Mouse (Mus musculus) kidney, adult 2 months (tissue): ENCODE measurements around the gene Rcn3.

Source experiments
- CTCF ChIP-seq: fragments of 200-500 bp; conservative IDR thresholded peaks from 2 replicates; pipeline ENCODE4 v1.5.1; 2011; ENCODE audit warnings: low read depth, mild to moderate bottlenecking, control low read depth, low read length, moderate library complexity, mixed read lengths; ENCODE audit not compliant: insufficient read depth, insufficient read length
- POLR2A ChIP-seq: fragments of 200-500 bp; IDR thresholded peaks from one replicate; pipeline ENCODE4 v1.6.1; 2011; ENCODE audit warnings: low read depth, low read length, control low read depth

GRCm38 (mm10) chr7:45107052-45107645 lies 15.1 kb upstream of the Rcn3 start:
- no peak for TF ChIP-seq CTCF
- TF ChIP-seq POLR2A = no peak
